Mouse (Mus musculus): ENCODE data around the gene Cdk7.
"Not testable (repeated sequence)": the region's sequence is repeated elsewhere in the genome, so short reads cannot be mapped to it uniquely, and the experiment has no call there.

The Cdk7 gene

DNA sequence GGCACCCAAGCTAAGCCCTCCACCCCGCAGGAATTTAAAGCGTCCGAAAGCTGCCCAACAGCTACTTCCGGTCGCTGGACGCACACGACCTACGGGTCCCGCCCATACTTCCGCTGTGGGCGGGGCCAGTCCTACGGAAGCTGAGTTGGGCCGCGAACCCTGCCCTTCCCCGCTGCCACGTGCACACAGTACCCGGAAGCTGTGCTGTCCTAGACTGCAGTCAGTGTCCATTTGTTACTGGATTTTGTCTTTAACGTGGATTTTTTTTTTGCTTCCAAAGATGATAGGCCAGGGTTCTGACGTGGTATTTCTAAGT, at the start of gene Cdk7:
TSS of gene Cdk7 (minus strand) at position 79 of the 316 bp plus-strand sequence.
- peak; percentile 92 to 93 for DNase-seq

DNA sequence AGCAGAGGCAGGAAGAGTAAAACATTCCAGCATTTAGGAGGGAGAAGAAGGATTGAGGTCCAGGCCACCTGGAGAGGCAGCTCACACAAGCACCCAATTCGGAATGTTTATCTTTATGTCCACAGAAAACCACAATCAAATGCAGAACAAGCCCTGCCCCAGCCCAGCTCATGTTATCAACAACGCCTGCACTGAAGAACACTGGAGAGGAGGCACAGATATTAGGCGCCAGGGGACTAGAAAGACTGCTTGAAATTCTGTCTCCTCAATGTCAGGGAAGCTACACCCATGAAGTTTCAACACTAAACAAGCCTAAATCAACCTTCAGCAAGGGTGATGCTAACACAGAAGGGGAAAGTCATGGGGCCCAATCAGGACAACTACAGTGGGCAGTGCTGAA, 46.8 kb upstream of the Cdk7 start:
- DNase-seq: no peak

DNA sequence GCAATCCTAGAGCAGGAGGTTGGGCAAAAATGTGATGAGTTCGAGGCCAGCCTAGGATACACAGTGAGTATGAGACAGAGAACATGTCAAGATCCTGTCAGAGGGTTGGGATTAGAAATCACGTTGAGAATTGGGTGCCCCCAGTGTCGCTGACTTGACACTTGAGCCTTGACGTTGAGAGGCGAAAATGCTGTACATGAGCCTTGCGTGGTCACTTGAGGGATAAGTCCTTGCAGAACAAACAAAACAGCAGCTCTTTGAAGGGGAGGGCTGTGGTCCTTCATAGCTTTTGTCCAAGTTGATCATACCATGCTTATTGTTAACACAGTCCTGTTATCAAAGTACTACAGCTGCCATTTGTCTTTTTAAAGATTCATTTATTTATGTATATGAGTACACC, 46.0 kb upstream of the Cdk7 start:
- no peak for DNase-seq

DNA sequence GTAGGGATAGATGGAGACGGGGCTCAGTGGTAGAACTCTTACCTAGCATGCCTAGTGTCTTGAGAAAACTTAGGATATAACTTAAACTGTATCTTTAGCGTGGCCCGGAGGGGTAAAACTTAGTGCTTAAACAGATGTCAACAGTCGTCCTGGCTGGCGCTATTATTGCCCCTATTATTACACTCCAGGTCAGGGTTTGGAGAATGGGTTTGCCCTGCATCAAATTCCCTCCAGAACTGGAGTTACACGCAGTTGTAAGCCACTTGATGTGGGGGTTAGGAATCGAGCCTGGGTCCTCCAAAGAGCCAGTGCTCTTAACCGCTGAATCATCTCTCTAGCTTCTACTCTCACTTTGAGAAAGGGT, 45.3 kb upstream of the Cdk7 start:
- DNase-seq: no peak

DNA sequence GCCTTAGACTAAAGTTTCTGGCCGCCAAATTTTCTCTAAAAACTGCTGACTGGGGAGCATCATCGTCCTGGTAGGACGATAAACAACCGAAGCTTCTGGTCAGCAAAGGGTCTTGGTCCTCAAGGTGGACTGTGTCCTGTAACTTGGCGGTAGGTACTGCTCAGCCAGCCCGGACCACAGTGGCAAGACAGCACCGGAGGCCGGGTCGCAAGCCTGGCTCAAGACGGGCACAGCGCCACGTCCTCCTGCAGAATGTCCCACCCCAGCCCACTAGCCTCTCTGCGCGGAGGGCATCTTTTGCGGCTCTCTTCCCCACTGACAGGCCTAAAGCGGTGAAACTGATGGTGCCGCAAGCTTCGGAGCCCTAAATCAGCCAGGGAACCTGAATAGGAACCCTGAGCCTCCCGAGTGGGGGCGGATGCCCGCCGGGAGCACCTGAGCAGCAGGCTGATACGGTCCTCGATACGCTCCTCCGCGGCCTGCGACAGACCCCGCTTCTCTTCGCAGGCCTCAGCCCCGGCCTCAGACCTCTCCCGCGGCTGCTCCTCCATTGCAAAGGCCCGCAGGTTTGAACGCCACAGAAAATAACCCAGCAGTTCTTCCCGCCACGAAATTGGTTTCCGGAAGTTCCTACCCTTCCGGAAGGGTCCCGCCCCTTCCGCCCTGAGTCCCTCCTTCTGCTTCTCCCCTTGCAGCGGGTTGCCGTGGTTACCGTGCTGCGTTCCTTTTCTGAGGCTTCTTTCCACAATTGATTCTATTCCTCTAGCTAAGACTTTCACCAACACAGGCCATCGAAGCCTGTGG, 44.7 kb upstream of the Cdk7 start, which contains the start of gene Cenph:
TSS of gene Cenph (minus strand) at position 648 of the 804 bp plus-strand sequence.
- DNase-seq: peak; percentile 83 to 87

DNA sequence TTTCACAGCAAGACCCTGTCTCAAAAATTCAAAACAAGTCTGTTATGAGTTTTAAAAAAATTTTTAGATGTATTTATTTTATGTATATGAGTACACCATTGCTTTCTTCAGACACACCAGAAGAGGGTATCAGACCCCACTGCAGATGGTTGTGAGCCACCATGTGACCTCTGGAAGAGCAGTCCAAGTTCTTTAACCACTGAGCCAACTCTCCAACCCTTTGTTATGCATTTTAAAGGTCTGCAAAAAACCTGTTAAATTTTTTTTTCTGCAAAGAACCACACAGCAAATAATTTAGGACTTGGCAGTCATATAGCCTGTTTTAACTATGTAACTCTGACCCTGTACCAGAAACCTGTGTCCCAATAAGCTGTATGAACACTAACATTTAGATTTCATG, 44.0 kb upstream of the Cdk7 start:
- DNase-seq: no peak

DNA sequence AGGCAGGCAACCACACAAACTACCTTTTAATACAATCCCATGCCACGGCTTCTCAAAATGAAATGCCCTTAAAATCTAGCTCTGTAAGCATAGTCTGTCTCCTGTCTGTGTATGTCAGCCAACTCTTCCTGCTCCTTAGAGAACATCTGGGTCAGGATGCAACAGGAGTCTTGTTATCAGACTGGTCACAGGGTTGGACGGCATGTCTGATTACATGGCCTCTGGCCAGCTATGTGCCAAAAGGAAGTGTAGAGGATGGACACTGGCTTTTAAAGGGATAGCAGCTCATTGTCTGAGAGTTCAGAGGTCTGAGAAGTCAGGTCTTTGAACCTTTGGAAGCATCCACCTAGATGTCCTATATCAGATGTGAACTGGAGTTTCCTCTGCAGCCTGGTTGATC, 24.6 kb upstream of the Cdk7 start:
- peak; percentile 26 to 50 for DNase-seq

DNA sequence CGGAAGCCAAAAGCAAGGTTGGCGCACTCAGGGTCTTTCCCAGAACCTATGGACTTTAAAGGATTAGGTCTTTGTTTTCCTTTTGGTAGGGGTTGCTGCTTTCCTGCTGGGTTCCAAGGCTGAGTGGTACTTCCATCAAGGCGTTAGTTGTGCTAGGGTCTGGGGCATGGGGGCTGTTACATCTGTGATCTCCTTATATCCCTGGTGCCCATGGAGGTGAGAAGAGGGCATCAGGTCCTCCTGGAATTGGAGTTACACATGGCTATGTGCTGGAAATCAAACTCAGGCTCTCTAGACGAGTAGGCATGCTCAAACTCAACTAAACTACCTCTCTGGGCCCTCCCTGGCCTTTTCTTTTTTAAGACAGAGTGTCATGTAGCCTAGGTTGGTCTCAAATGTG, 23.4 kb upstream of the Cdk7 start:
- no peak for DNase-seq

DNA sequence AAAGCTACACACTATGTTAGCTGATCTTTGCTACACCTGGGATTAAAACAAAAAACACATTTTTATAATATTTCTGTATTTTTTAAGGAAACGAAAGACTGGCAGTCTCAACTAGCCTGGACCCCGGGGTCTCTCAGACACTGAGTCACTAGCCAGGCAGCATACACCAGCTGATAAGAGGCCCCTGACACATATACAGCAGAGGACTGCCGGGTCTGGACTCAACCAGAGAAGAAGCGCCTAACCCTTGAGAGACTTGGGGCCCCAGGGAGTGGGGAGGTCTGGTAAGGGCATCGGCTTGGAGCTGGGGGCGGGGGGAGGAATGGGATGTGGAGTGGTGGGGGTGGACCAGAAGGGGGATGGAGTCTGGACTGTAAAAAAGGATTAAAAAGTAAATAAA, 22.3 kb upstream of the Cdk7 start:
- DNase-seq: no peak

DNA sequence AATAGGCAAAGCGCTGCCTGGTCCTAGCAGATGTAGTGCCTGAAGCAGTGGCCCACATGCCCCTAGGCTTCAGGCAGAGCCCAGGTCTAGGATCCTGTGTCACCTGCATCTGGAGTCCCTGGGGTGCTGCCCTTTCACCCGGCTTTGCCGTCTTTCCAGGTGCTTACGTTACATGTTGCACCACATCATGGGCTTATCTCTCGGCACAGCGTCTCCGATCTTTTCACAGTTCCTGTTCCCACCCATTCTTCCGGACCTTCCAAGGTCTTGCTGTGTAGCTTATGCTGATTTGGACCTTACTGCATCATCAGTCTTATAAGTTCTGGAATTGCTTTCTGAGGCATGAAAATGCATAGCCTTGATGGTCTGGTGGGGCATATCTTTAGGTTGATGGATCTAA, 21.8 kb upstream of the Cdk7 start:
- no peak for DNase-seq

DNA sequence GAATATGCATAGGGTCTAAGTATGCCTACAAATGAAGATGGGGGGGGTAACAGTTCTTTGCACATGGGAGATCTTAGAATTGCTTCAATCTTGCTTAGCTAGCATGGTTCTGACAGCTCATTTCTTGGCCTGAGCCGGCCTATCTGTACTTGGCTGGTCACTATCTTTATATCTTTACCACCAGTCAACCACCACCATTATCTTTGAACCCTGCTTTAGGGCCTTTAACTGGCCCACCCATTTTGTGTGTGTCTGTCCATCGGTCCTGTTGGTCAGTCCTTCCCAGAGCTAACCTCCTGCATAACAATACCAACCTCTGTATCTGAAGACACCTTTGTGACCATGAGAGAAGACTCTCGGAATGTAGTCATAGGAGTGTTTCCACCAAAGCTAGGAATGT, 20.7 kb upstream of the Cdk7 start:
- no peak for DNase-seq

DNA sequence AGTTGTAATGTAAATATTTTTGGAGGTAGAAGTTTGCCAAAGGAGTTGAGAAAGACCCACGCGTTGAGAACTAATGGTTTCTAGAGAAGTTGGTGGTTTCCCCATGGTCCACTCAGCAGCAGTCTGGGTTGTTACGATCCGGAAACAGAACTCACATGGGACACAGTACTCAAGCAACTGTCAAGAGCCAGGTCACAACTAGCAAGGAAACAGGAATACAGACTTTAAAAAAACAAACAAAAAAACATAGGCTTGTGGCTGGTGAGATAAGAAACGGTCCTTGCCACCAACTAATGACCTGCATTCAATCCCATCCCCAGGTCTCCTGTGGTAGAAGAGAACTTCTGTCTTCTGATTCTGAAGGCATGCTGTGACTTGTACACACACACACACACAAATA, 20.1 kb upstream of the Cdk7 start:
- no peak for DNase-seq

DNA sequence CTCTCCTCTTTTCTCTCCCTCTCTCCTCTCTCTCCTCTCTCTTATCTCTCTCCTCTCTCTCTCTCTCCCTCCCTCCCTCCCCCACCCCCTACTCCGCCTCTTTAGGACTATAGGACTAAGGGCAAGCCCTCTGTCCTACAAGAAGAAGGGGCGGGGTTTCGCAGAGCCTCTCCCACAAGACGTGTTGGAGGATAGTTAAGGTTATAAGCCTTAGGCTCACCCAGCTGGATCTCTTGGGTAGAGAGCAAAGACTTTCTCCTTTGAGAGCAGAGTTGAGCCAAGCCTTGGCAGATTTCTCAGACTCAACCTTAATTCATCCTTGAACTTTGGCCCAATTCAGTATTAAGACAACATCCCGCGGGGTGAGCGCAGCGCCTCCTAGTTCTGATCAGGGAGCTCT, 17.9 kb upstream of the Cdk7 start:
- DNase-seq: no peak

DNA sequence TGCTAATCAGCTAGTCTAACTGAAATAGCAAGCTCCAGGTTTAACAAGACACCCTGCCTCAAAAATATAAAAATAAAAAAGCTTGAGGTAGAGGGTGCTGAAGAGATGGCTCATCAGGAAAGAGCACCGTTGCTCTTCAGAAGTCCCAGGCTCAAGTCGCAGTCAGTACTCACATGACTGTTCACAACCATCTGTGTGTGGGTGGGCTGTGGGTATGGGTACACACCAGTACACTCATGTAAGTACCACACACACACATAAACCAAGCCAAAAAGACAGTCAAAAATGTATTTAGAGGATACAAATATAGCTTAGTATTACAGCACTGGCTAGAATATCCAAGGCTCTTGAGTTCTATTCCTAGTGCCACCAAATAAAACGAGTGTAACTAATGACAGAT, 15.4 kb upstream of the Cdk7 start:
- DNase-seq: no peak

DNA sequence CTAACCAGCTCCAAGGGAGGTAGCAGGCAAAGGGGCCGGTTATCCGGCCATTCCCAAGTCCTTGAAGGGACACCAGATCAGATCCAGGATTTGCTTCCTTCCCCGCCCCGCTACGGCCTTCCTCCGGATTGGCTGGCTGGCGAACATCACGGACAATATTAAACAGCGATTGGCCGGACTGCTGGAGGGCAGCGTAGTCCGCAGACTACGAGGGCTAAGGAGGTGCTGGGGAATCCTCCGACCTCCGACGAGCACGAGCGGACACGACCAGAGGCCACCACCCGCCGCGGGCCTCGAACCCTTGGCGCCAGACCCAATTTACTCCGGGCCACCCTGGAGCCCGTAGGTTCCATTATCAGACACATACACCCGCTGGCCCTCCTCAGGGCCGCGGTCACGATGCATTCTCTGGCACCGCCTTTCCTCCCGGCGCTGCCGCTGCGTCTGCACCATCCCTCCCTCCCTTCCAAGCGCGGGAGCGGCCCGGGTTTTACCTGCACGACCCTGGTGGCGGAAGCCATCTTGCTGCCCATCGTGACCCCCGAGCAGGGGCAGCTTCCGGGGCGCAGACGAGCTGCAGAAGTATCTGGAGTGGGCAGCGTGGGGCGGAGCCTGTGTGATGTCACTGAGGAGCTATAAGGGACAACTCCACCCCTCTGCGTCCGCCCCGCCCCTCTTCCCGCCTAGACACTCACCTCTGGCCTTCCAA, 13.5 kb upstream of the Cdk7 start, which contains the start of gene Mrps36:
TSS of gene Mrps36 (minus strand) at position 624 of the 709 bp plus-strand sequence.
- DNase-seq: peak; percentile 96

DNA sequence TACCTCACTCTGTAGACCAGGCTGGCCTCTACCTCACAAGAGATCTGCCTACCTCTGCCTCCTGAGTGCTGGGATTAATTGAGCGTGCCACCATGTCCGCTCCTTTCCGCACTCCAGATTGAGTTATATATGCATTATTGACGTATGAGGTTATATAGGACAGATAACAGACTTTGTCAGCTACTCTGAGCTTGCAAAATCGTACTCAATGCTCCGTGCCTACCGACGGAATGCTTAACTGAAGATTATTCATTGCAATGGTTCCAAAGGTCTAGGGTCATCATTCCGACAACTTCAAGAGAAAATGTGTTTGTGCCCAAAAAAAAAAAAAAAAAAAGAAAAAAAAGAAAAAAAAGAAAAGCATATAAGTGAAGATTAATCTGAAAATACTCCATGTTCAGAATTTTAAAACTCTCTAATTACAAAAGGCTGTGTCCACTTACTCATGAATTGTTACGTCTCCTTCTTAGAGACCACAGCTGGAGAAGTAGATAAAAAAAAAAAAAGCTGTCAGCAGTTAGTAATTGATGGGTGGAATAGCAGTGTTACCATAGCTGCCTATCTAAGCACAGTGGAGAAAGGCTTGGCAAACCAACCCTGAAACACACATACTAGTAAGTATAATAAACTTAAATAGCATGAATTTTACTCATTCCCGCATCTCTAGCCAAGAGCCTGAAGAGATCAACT, 12.8 kb upstream of the Cdk7 start:
- DNase-seq: no peak

DNA sequence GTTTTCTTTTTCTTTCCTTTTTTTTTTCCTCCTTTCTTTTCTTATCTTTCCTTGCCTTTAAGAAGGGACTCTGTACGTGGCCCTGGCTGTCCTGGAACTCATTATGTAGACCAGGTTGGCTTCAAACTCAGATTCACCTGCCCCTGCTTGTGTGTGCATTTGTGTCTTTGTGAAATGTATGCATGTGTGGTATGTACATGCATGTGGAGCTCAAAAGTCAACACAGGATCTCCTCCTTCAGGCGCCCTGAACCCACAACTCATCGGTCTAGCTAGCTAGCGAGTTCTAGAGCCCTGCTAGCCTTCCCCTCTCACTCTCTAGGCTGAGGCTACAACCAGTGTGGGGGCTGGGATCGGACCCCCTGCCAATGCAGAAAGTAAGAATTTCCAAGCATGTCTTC, 12.1 kb upstream of the Cdk7 start:
- DNase-seq: no peak

DNA sequence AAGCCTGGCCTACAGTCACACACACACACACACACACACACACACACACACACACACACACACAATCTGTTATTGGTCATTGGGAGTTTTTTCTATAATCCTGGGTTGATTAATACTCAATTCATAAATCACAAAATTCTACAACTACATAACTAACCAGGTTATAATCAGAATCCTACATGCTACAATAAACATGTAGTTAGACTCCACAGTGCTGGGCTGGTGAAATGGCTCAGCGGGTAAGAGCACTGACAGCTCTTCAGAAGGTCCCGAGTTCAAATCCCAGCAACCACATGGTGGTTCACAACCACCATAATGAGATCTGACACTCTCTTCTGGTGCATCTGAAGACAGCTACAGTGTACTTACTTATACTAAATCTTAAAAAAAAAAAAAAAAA, 2.0 kb upstream of the Cdk7 start:
- DNase-seq: no peak

DNA sequence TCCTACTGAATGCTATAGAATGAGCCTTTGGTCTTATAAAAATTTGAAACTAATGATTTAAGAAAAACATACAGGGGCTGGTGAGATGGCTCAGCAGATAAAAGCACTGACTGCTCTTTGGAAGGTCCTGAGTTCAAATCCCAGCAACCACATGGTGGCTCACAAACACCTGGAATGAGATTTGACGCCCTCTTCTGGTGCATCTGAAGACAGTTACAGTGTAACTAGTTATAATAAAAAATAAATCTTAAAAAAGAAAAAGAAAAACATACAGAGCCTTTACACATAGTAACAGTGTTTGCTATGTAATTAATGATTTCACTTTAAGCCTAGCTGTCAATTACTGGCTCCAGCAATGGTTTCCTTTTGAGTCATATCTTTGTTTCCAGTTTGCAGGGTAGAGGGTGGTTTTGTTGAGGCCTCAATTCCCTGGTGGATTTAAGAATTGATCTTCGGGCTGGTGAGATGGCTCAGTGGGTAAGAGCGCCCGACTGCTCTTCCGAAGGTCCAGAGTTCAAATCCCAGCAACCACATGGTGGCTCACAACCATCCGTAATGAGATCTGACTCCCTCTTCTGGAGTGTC, 815 bp upstream of the Cdk7 start:
- DNase-seq: not testable (repeated sequence)

DNA sequence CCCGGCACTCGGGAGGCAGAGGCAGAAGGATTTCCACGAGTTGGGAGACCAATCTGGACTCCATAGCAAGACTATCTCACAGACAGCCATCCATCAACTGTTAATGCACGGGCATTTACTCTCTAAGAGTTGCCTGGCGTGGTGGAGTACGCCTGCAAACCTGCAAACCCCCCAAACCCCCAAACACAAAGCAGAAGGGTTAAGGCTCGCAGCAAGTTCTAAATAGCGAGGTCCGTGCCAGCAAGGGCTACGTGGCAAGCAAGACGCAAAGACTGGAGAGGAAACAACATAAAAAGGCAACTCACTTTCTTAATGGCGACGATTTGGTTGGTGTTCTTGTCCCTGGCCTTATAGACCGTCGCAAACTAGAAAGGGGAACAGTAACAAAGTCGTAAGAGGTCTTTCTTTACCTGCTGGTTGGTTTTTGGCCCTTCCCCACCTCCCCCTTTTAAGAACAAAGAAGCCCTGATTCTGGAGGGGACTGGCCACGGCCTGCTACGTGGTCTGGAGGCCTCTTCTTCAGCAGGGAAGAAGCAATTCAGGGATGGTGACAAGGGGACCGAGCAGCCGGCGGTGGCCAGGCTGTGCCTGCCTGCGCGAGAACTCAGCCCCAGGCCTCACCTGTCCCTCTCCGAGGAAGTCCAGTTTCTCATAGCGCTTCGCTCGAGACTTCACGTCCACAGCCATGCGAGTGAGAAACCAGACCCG, 432 bp downstream of the Cdk7 start:
- DNase-seq: no peak

DNA sequence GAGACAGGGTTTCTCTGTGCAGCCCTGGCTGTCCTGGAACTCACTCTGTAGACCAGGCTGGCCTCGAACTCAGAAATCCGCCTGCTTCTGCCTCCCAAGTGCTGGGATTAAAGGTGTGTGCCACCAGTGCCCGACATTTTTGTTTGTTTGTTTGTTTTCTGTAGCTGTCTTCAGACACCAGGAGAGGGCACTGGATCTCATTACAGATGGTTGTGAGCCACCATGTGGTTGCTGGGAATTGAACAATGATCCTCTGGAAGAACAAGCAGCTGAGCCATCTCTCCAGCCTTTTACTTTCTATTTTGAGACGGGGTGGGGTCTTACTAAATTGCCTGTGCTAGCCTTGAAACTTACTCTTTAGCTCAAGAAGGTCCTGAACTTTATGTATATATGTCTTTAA, 2.2 kb downstream of the Cdk7 start:
- DNase-seq: not testable (repeated sequence)

DNA sequence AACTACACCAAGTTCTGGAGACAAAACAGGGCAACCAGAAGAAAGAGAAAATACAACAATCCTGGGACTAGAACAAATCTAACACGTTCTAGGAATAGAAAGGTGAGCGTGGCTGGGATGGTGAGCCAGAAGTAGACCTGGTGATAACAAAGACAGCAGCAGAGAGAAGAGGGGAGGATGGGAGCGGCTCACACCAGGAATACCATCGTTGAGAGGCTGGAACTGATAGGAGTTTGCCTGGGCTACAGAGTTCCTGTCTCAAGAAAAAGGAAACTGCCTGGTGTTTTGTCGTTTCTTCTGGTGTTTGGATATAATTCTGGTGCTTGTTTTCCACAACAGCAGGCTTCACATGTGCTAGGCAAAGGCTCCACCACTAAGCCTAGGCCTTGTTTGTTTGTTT, 2.7 kb downstream of the Cdk7 start:
- no peak for DNase-seq

DNA sequence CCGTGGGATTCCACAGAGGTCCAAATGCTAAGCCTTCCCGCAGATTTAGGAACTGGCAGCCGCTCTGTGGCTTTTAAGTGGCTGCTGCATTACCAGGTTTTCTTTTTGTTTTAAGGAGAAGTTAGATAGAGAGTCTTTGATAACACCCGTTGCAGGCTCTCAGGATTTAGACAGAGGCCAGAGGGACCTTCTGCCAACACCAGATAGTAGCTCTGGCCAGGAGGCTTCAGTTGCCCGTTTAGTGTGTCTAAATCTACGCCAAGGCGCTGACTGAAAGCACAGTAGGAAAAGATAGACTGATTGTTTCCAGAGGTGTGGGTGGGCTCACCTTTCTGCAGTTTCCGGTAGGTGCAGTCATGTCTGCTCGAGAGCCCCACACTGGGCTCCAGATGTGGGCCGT, 5.5 kb downstream of the Cdk7 start:
- no peak for DNase-seq
